Mouse (Mus musculus) gastrocnemius, adult 8-10 months (tissue): ENCODE data around the gene Pced1b. TPM values are rescaled to one million over a fixed set of nuclear protein-coding genes. Genes with fewer than 3 reads are reported as not detected.

Experiments used
- DNase-seq, 2 experiments: peaks; one replicate each; pipeline ENCODE4 v3.0.0; 2022; ENCODE audit warnings: low spot score in 2 of 2
- total RNA-seq, 4 experiments: library from RNA; stranded (reverse); gene quantifications; 2 replicates each; pipeline ENCODE4 v1.2.4; 2022

Pced1b gene
- total RNA-seq, 4 experiments from 2014 or later = 0.51 to 1.6 (median 0.81) TPM

DNA sequence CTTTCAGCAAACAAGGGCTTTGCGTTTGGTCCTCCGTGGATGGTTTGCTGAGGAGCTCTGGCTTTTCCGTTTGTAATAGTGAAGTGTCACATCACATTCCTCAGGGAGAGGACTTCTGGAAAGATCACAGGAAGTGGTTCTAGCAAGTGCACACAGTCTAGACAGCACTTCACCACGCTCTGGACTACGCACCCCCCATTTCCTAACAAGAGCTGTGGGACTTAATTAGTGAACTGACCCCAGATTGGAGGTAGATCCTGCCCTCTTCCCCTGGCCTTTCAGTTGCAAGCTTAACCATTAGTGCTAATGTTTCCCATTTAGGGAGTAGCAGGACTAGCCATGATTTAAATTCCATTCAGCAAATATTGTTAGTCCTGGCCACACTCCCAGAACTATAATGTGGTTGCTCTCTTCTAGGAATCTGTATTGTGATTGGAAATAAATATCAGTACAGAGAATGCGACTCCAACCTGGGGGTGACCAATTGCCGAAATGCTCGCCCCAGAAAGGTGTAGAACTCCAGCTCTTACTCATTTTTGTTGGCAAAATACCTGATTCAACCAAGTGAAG is 10.4 kb downstream of the Pced1b start:
- DNase-seq = no peak

GRCm38 (mm10) chr15:97258483-97259230 is 11.8 kb downstream of the Pced1b start:
- no peak for DNase-seq

- no peak for DNase-seq
Observed at GRCm38 (mm10) chr15:97259300-97259699, 12.4 kb downstream of the Pced1b start.

DNA sequence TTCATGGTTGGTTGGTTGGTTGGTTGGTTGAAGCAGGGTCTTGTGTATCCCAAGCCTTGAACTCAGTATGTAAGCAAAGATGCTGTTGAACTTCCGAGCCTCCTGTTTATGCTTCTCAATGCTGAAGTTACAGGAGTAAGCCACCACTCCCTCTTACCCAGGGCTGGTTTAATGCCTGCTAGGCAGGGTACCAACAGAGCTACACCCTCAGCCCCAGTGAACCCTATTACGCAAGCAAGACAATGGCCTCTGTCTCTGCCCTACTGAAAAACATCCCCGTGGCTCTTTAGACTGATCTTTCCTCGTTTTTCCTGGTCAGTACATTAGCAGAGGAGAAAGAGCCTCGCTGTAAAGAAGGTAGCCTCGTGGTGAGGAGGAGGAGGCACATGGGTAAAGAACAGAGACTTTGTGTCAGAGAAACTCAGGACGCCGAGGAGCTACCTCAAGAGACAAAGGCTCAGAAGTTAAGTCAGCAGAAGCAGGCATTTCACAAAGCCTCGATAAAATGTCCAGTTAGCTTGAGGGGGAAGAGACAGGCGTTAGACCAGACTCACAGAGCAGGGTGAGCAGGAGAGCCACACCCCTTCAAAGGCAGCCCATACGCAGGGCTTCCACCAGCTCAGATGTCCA is 13.2 kb downstream of the Pced1b start:
- DNase-seq = no peak

DNA sequence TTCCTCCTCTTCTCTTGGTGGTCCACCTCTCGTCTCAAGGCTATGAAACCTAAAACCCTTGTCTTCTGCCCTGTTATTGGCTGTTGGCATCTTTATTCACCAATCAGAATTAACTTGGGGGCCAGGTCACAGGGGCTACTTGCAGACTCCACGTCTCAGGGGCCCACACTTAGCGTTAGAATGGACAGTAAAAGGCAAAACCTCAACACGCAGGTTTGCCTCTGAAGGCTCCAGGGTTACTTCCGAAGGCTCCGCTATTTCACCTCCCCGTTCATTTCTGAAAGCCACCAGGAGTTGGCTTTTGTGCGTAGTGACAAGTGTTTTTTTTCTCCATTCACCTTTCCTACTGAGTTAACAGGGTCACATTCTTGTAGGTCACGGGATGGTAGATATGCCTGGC is 15.3 kb downstream of the Pced1b start:
- DNase-seq = no peak

GRCm38 (mm10) chr15:97266236-97266845 is 19.4 kb downstream of the Pced1b start:
- no peak for DNase-seq

DNA sequence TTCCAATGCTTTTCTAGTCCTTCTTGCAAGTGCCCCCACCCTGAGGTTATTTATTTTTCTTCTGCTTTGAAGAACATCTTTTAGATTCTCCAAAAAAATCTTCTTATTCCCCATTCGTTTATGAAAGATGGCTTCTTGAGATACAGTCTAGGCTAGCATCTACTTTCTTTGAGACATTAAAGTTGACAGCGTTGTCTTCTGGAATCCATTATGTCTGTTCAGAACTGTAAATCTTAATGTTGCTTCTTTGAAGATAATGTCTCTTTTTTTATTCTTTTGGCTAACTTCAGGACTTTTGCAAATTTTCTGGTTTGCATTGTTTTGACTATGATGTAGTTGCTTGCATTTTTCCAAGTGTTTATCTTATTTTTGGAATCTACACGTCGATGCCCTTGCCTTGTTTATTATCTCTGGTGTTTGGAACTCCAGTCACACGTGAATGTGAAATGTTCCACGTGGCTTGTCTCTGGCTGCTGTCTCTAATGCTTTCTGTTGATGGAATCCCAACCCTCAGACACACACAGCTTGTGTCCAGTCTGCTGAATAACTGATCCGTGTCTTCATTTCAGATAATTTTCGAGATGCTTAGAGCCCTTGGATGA is 20.3 kb downstream of the Pced1b start:
- no peak for DNase-seq

GRCm38 (mm10) chr15:97271985-97272697 is 25.2 kb downstream of the Pced1b start:
- no peak for DNase-seq

- no peak for DNase-seq
Observed at GRCm38 (mm10) chr15:97272831-97273230, 25.9 kb downstream of the Pced1b start.

- no peak for DNase-seq
Observed at GRCm38 (mm10) chr15:97275626-97276395, 28.9 kb downstream of the Pced1b start.

GRCm38 (mm10) chr15:97276660-97277153 is 29.8 kb downstream of the Pced1b start:
- DNase-seq = no peak

GRCm38 (mm10) chr15:97277328-97277727 is 30.4 kb downstream of the Pced1b start:
- DNase-seq = no peak

DNA sequence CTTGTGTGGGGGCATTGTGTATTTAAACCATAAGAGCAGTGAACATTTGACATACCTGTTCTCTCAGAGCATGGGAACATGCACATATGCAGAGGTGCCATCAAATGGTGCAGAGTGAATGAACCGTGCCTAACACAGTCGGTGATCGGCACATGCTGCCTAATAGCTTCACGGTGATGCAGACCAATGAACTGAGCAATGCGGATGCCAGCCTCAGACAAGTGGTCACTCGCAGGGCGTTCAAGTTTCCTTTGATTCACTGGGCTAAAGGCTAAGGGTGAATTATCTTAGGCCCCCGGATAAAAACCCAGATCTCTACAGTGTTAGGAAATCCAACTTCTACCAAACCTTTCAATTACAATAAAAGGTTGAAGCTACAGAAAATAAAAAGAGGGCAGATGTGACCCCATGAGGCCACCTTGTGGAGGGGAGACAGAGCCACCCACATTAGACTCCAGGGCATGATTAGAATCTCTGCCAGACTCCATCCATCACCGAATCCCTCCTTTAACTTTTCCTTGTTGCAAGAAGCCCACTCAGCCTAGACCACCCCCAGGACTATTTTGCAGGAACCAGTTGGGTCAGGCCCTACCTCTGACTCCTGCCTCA is 31.5 kb downstream of the Pced1b start:
- DNase-seq = no peak

DNA sequence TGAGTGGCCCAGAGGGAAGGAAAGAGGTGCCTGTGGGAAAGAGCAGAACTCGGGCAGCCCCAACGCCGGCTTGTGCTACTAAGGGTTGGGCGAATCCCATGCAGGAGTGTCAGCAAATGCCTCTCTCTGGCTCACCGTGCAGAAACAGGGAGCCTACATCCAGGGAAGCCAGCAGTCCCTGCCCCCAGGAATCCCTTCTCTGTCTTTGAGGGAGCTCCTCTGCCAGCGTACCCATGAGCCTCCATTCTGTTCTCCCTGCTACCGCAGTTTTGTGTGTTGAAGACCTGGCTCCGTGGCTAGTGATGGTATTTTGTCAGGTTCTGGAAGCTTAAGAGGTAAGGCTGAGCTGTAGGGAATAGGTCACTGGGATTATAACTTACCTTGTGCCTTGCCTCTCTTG is 33.2 kb downstream of the Pced1b start:
- no peak for DNase-seq

GRCm38 (mm10) chr15:97280776-97281175 is 33.9 kb downstream of the Pced1b start:
- no peak for DNase-seq

- no peak for DNase-seq
Observed at GRCm38 (mm10) chr15:97281712-97282571, 35.0 kb downstream of the Pced1b start.

DNA sequence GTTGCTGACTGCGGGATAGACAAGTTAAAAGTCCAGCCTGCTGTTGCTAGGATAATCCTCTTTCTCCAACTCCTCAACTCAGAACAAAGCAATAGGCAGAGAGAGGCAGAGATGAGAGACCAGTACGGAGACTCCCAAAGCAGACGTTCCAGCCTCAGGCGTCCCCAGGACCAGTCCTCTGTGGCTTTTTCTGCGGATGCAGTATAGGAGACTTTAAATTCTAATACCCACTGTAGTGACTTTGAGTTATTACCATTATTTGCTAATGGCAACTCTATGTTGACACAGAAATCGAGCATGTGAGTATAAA is 35.6 kb downstream of the Pced1b start:
- DNase-seq = no peak

- no peak for DNase-seq
Observed at GRCm38 (mm10) chr15:97284201-97284600, 37.3 kb downstream of the Pced1b start.

- DNase-seq = no peak
Observed at GRCm38 (mm10) chr15:97285665-97286212, 38.8 kb downstream of the Pced1b start.
